In genomic region chr1:91564004-91564403, GRCm38 (mm10) we compare ENCODE assay signal across 11 mouse cellular contexts. TPM values are rescaled to one million over a fixed set of nuclear protein-coding genes. Genes with fewer than 3 reads are reported as not detected.
DNase-seq lines count a peak whose midpoint lies in the region; ATAC-seq and TF ChIP-seq lines count a peak whose summit lies in the region.
"Had no signal": no experiment of that assay in that cellular context is flagged by ENCODE, and none has a peak within 500 bp of the region (broad histone marks: within the 10 kb centered on the region; RNA-seq: fewer than 3 reads in every experiment).

No protein-coding gene starts in this region.

- TF ChIP-seq CTCF in lung, embryonic 14.5 days (IDR thresholded peaks at IDR 0.05; ENCODE audit: low read depth) = peak; percentile 56

- H3K36me3 ChIP-seq in embryonic facial prominence, embryonic 11.5 days (replicated peaks; ENCODE audit: control insufficient read depth, insufficient read depth, low read depth, low read length) = no peaks in the 10 kb centered on the region
- H3K36me3 ChIP-seq in embryonic facial prominence, embryonic 10.5 days (replicated peaks) = no peaks in the 10 kb centered on the region
- H3K36me3 ChIP-seq in lung, embryonic 14.5 days (ENCODE audit: insufficient read depth) = no peaks in the 10 kb centered on the region
- H3K36me3 ChIP-seq in limb, embryonic 14.5 days (ENCODE audit: control insufficient read depth, insufficient read depth, low read length) = no peaks in the 10 kb centered on the region
- H3K36me3 ChIP-seq in hindbrain, embryonic 10.5 days = no peaks in the 10 kb centered on the region
- H3K36me3 ChIP-seq: midbrain, embryonic 12.5 days had no signal

- 62% methylated on average over 3 of the region's 3 CpGs for WGBS in embryonic facial prominence, embryonic 11.5 days
- 66% methylated on average over 3 of the region's 3 CpGs for WGBS in embryonic facial prominence, embryonic 10.5 days
- 42% methylated on average over 3 of the region's 3 CpGs for WGBS in lung, embryonic 14.5 days
- WGBS in limb, embryonic 14.5 days = 67% methylated on average over 3 of the region's 3 CpGs
- 70% methylated on average over 3 of the region's 3 CpGs for WGBS in hindbrain, embryonic 10.5 days

- no peak overlapping the region for H3K4me2 ChIP-seq in embryonic facial prominence, embryonic 11.5 days (ENCODE audit: low read depth, low read length)
- no peak overlapping the region for H3K4me2 ChIP-seq in lung, embryonic 14.5 days
- H3K4me2 ChIP-seq in limb, embryonic 14.5 days (replicated peaks; ENCODE audit: low read depth, low read length, severe bottlenecking) = no peak overlapping the region
- H3K4me2 ChIP-seq: midbrain, embryonic 12.5 days had no signal

- H3K4me1 ChIP-seq in embryonic facial prominence, embryonic 11.5 days (ENCODE audit: control insufficient read depth, insufficient read depth, low read length) = no peaks in the 10 kb centered on the region
- H3K4me1 ChIP-seq in embryonic facial prominence, embryonic 10.5 days = peaks cover 8% of the 10 kb centered on the region
- H3K4me1 ChIP-seq in lung, embryonic 14.5 days (ENCODE audit: insufficient read depth) = no peaks in the 10 kb centered on the region
- H3K4me1 ChIP-seq in limb, embryonic 14.5 days (ENCODE audit: control insufficient read depth, insufficient read depth, low read length) = peaks cover 23% of the 10 kb centered on the region
- no peaks in the 10 kb centered on the region for H3K4me1 ChIP-seq in hindbrain, embryonic 10.5 days (replicated peaks)
- H3K4me1 ChIP-seq: midbrain, embryonic 12.5 days had no signal

- TF ChIP-seq POLR2A in limb, embryonic 14.5 days (IDR thresholded peaks at IDR 0.05; ENCODE audit: borderline replicate concordance, extremely low read depth, insufficient read depth, insufficient read length) = no peak

- H3K9ac ChIP-seq in embryonic facial prominence, embryonic 11.5 days (replicated peaks; ENCODE audit: low read length) = no peak overlapping the region
- H3K9ac ChIP-seq in lung, embryonic 14.5 days = no peak overlapping the region
- H3K9ac ChIP-seq in limb, embryonic 14.5 days (ENCODE audit: low read depth, low read length, severe bottlenecking) = no peak overlapping the region
- H3K9ac ChIP-seq: midbrain, embryonic 12.5 days had no signal

- H3K27ac ChIP-seq in embryonic facial prominence, embryonic 11.5 days (replicated peaks; ENCODE audit: low read depth, low read length) = no peak overlapping the region
- no peak overlapping the region for H3K27ac ChIP-seq in embryonic facial prominence, embryonic 10.5 days (replicated peaks)
- H3K27ac ChIP-seq in lung, embryonic 14.5 days (ENCODE audit: low read depth) = no peak overlapping the region
- H3K27ac ChIP-seq in limb, embryonic 14.5 days (replicated peaks; ENCODE audit: low read depth, low read length) = no peak overlapping the region
- no peak overlapping the region for H3K27ac ChIP-seq in hindbrain, embryonic 10.5 days
- H3K27ac ChIP-seq: midbrain, embryonic 12.5 days had no signal

- no peak overlapping the region for H3K4me3 ChIP-seq in embryonic facial prominence, embryonic 11.5 days (ENCODE audit: low read depth, low read length)
- H3K4me3 ChIP-seq in embryonic facial prominence, embryonic 10.5 days = no peak overlapping the region
- H3K4me3 ChIP-seq in lung, embryonic 14.5 days (ENCODE audit: low read depth, low read length) = no peak overlapping the region
- H3K4me3 ChIP-seq in limb, embryonic 14.5 days (replicated peaks; ENCODE audit: low read length) = no peak overlapping the region
- no peak overlapping the region for H3K4me3 ChIP-seq in hindbrain, embryonic 10.5 days
- H3K4me3 ChIP-seq: midbrain, embryonic 12.5 days had no signal

- H3K27me3 ChIP-seq in embryonic facial prominence, embryonic 11.5 days (ENCODE audit: control insufficient read depth, insufficient read depth, low read length) = no peaks in the 10 kb centered on the region
- H3K27me3 ChIP-seq in embryonic facial prominence, embryonic 10.5 days (replicated peaks; ENCODE audit: low read depth, poor library complexity, severe bottlenecking) = no peaks in the 10 kb centered on the region
- H3K27me3 ChIP-seq in lung, embryonic 14.5 days (ENCODE audit: insufficient read depth, low read length) = no peaks in the 10 kb centered on the region
- H3K27me3 ChIP-seq in limb, embryonic 14.5 days (ENCODE audit: control insufficient read depth, insufficient read depth, low read length) = no peaks in the 10 kb centered on the region
- H3K27me3 ChIP-seq in hindbrain, embryonic 10.5 days (ENCODE audit: insufficient read depth, poor library complexity, severe bottlenecking) = no peaks in the 10 kb centered on the region
- H3K27me3 ChIP-seq: midbrain, embryonic 12.5 days had no signal

- no peaks in the 10 kb centered on the region for H3K9me3 ChIP-seq in embryonic facial prominence, embryonic 11.5 days (replicated peaks; ENCODE audit: control insufficient read depth, low read length)
- H3K9me3 ChIP-seq in embryonic facial prominence, embryonic 10.5 days = no peaks in the 10 kb centered on the region
- no peaks in the 10 kb centered on the region for H3K9me3 ChIP-seq in lung, embryonic 14.5 days (ENCODE audit: low read depth, low read length)
- H3K9me3 ChIP-seq in limb, embryonic 14.5 days (ENCODE audit: control insufficient read depth, low read length) = no peaks in the 10 kb centered on the region
- H3K9me3 ChIP-seq in hindbrain, embryonic 10.5 days = no peaks in the 10 kb centered on the region
- H3K9me3 ChIP-seq: midbrain, embryonic 12.5 days had no signal

- DNase-seq in embryonic facial prominence, embryonic 11.5 days (ENCODE audit: low spot score) = peak; percentile 8
- DNase-seq in embryonic facial prominence, embryonic 10.5 days (ENCODE audit: low spot score) = no peak
- peak; percentile 52 for DNase-seq in lung, embryonic 14.5 days
- DNase-seq in lung, postnatal 25 days (ENCODE audit: low spot score) = no peak
- DNase-seq in limb, embryonic 14.5 days (ENCODE audit: low spot score) = no peak
- no peak for DNase-seq in frontal cortex, postnatal 14 days (ENCODE audit: low spot score in 2 of 2)
- no peak for DNase-seq in thymus, postnatal 25 days
- no peak for DNase-seq in hindbrain, embryonic 10.5 days (ENCODE audit: low spot score)
- DNase-seq: cerebellum, adult 11-12 months; gastrocnemius, postnatal 14 days had no signal

- ATAC-seq in embryonic facial prominence, embryonic 11.5 days (replicated peaks; ENCODE audit: insufficient number of reproducible peaks, low FRiP score, low TSS enrichment, low read depth) = no peak
- ATAC-seq in lung, embryonic 14.5 days (ENCODE audit: insufficient read depth) = no peak
- 0 out of 2 replicates have a peak, but pooled peaks have one; percentile 17 for ATAC-seq in limb, embryonic 14.5 days (ENCODE audit: low FRiP score, low read depth)

RNA-seq across cellular contexts. Expression of gene Asb1, which starts 23.7 kb away (rescaled TPM):
- polyA plus RNA-seq in embryonic facial prominence, embryonic 11.5 days (2014; fragmentation: Nextera tagmentation; extraction: Ambion mirVana) = 6.8 and 7.3 TPM in 2 replicates
- 6.5 and 7.3 TPM in 2 replicates for polyA plus RNA-seq in embryonic facial prominence, embryonic 10.5 days (2016; fragmentation: Nextera tagmentation; extraction: Ambion mirVana)
- 7.0 and 8.0 TPM in 2 replicates for polyA plus RNA-seq in lung, embryonic 14.5 days (2014; fragmentation: Nextera tagmentation; extraction: Ambion mirVana)
- polyA plus RNA-seq in limb, embryonic 14.5 days (2012; rRNA removed) = 8.1 and 8.5 TPM in 2 replicates
- polyA plus RNA-seq in limb, embryonic 14.5 days (2014; fragmentation: Nextera tagmentation; extraction: Ambion mirVana) = 7.3 and 8.5 TPM in 2 replicates
- 8.9 and 10.8 TPM in 2 replicates for polyA plus RNA-seq in hindbrain, embryonic 10.5 days (2016; fragmentation: Nextera tagmentation; extraction: Ambion mirVana)

Comparison
In these comparisons a context has a peak if more than half of its experiments do, and no peak if none do; other contexts are left out.
1. DNase-seq: peak in embryonic facial prominence, embryonic 11.5 days (single experiment) and lung, embryonic 14.5 days (single experiment); none in embryonic facial prominence, embryonic 10.5 days (single experiment), lung, postnatal 25 days (single experiment), limb, embryonic 14.5 days (single experiment), frontal cortex, postnatal 14 days (0 of 2), thymus, postnatal 25 days (single experiment) and hindbrain, embryonic 10.5 days (single experiment).